Mouse (Mus musculus): ENCODE results near the gene Pygb.
A peak's percentile ranks its signal among the peaks of the same experiment; 100 is the strongest.

Pygb gene

GRCm38 (mm10) chr2:150798084-150798483, 11.5 kb downstream of the Pygb start:
- no peak for DNase-seq

GRCm38 (mm10) chr2:150800616-150801015, 14.1 kb downstream of the Pygb start:
- DNase-seq = no peak

GRCm38 (mm10) chr2:150803035-150803434, 16.5 kb downstream of the Pygb start:
- DNase-seq = peak; percentile 20

- DNase-seq = no peak
These were observed 21.8 kb downstream of the Pygb start for GRCm38 (mm10) chr2:150808381-150808780.

GRCm38 (mm10) chr2:150808812-150809211, 22.3 kb downstream of the Pygb start:
- DNase-seq = no peak

- DNase-seq = no peak
These were observed 24.1 kb downstream of the Pygb start for GRCm38 (mm10) chr2:150810603-150811002.

- DNase-seq = no peak
These were observed 26.3 kb downstream of the Pygb start for GRCm38 (mm10) chr2:150812816-150813215.

GRCm38 (mm10) chr2:150816676-150817402, 30.3 kb downstream of the Pygb start:
- DNase-seq = no peak

- DNase-seq = no peak
These were observed 32.2 kb downstream of the Pygb start for GRCm38 (mm10) chr2:150818742-150819141.

- DNase-seq = no peak
These were observed 34.2 kb downstream of the Pygb start for GRCm38 (mm10) chr2:150820720-150821119.

GRCm38 (mm10) chr2:150822987-150823386, 36.5 kb downstream of the Pygb start:
- DNase-seq = no peak

- no peak for DNase-seq
These were observed 39.9 kb downstream of the Pygb start for GRCm38 (mm10) chr2:150826426-150826825.

- DNase-seq = no peak
These were observed 41.6 kb downstream of the Pygb start for GRCm38 (mm10) chr2:150828164-150828563.

- no peak for DNase-seq
These were observed 42.1 kb downstream of the Pygb start for GRCm38 (mm10) chr2:150828654-150829053.

- DNase-seq = no peak
These were observed 43.5 kb downstream of the Pygb start for GRCm38 (mm10) chr2:150830011-150830410.

- DNase-seq = no peak
These were observed 44.4 kb downstream of the Pygb start for GRCm38 (mm10) chr2:150830911-150831441.

- no peak for DNase-seq
These were observed 45.5 kb downstream of the Pygb start for GRCm38 (mm10) chr2:150832029-150832428.

- DNase-seq = no peak
These were observed 48.1 kb downstream of the Pygb start for GRCm38 (mm10) chr2:150834616-150835015.

GRCm38 (mm10) chr2:150835975-150836374, 49.4 kb downstream of the Pygb start:
- DNase-seq = no peak

GRCm38 (mm10) chr2:150836906-150837305, 50.4 kb downstream of the Pygb start:
- no peak for DNase-seq

- no peak for DNase-seq
These were observed 51.2 kb downstream of the Pygb start for GRCm38 (mm10) chr2:150837781-150838180.

GRCm38 (mm10) chr2:150839686-150840471, 53.3 kb downstream of the Pygb start:
- DNase-seq = no peak

- DNase-seq = no peak
These were observed 54.6 kb downstream of the Pygb start for GRCm38 (mm10) chr2:150841109-150841508.

- no peak for DNase-seq
These were observed 55.5 kb downstream of the Pygb start for GRCm38 (mm10) chr2:150842049-150842461.

All from lung, postnatal 14 days (tissue).